Mouse (Mus musculus): Measurements from ENCODE around the gene 4930438A08Rik. TPM values are rescaled to one million over a fixed set of nuclear protein-coding genes. Genes with fewer than 3 reads are reported as not detected.
A peak's percentile ranks its signal among the peaks of the same experiment; 100 is the strongest.
"Not testable (repeated sequence)": the region's sequence is repeated elsewhere in the genome, so short reads cannot be mapped to it uniquely, and the experiment has no call there.

4930438A08Rik gene
- polyA plus RNA-seq, 1 experiment from 2014 or later: not detected

GRCm38 (mm10) chr11:58282518-58282917 lies 7.9 kb downstream of the 4930438A08Rik start:
- no peaks in the 10 kb centered on the region for H3K36me3 ChIP-seq
- ATAC-seq (ENCODE audit: insufficient number of reproducible peaks, insufficient read depth, low FRiP score, low TSS enrichment, low read depth): no peak
- H3K27me3 ChIP-seq: no peaks in the 10 kb centered on the region
- H3K9me3 ChIP-seq: no peaks in the 10 kb centered on the region
- no peak overlapping the region for H3K4me2 ChIP-seq
- WGBS: 73% methylated on average over 5 of the region's 5 CpGs
- H3K4me1 ChIP-seq: no peaks in the 10 kb centered on the region
- H3K9ac ChIP-seq: no peak overlapping the region
- no peak overlapping the region for H3K4me3 ChIP-seq
- H3K27ac ChIP-seq: no peak overlapping the region

- ATAC-seq (ENCODE audit: insufficient number of reproducible peaks, insufficient read depth, low FRiP score, low TSS enrichment, low read depth): no peak
- Histone ChIP-seq H3K4me1 (no peaks in the 10 kb centered on the region), H3K4me2 (no peak overlapping the region), H3K4me3 (no peak overlapping the region), H3K27me3 (0 out of 2 replicates have a peak, but pooled peaks cover 2% of the 10 kb centered on the region), H3K27ac (no peak overlapping the region), H3K9me3 (no peaks in the 10 kb centered on the region), H3K9ac (no peak overlapping the region), H3K36me3 (no peaks in the 10 kb centered on the region)
- 73% methylated on average over 9 of the region's 9 CpGs for WGBS
These were observed 15.5 kb downstream of the 4930438A08Rik start for GRCm38 (mm10) chr11:58289992-58290682.

- no peaks in the 10 kb centered on the region for H3K36me3 ChIP-seq
- H3K27ac ChIP-seq: no peak overlapping the region
- ATAC-seq (ENCODE audit: insufficient number of reproducible peaks, insufficient read depth, low FRiP score, low TSS enrichment, low read depth): no peak
- WGBS: 85% methylated on average over 4 of the region's 4 CpGs
- no peak overlapping the region for H3K4me3 ChIP-seq
- no peak overlapping the region for H3K4me2 ChIP-seq
- no peaks in the 10 kb centered on the region for H3K4me1 ChIP-seq
- H3K9me3 ChIP-seq: 0 out of 2 replicates have a peak, but pooled peaks cover 3% of the 10 kb centered on the region
- 0 out of 2 replicates have a peak, but pooled peaks cover 2% of the 10 kb centered on the region for H3K27me3 ChIP-seq
- H3K9ac ChIP-seq: no peak overlapping the region
These were observed 16.2 kb downstream of the 4930438A08Rik start for GRCm38 (mm10) chr11:58290812-58291211.

GRCm38 (mm10) chr11:58292791-58293190 lies 18.2 kb downstream of the 4930438A08Rik start:
- H3K9ac ChIP-seq: no peak overlapping the region
- 54% methylated on average over 4 of the region's 4 CpGs for WGBS
- ATAC-seq (ENCODE audit: insufficient number of reproducible peaks, insufficient read depth, low FRiP score, low TSS enrichment, low read depth): no peak
- H3K27ac ChIP-seq: no peak overlapping the region
- H3K27me3 ChIP-seq: 0 out of 2 replicates have a peak, but pooled peaks cover 2% of the 10 kb centered on the region
- H3K36me3 ChIP-seq: no peaks in the 10 kb centered on the region
- H3K9me3 ChIP-seq: 0 out of 2 replicates have a peak, but pooled peaks cover 3% of the 10 kb centered on the region
- H3K4me1 ChIP-seq: no peaks in the 10 kb centered on the region
- no peak overlapping the region for H3K4me3 ChIP-seq
- no peak overlapping the region for H3K4me2 ChIP-seq

- no peak overlapping the region for H3K4me2 ChIP-seq
- peaks cover 9% of the 10 kb centered on the region; the same call in 1 of the 2 replicates for H3K4me1 ChIP-seq
- H3K4me3 ChIP-seq: no peak overlapping the region
- no peak overlapping the region for H3K9ac ChIP-seq
- ATAC-seq (ENCODE audit: insufficient number of reproducible peaks, insufficient read depth, low FRiP score, low TSS enrichment, low read depth): no peak
- H3K27me3 ChIP-seq: no peaks in the 10 kb centered on the region
- H3K9me3 ChIP-seq: 0 out of 2 replicates have a peak, but pooled peaks cover 3% of the 10 kb centered on the region
- 82% methylated on average over 6 of the region's 6 CpGs for WGBS
- no peaks in the 10 kb centered on the region for H3K36me3 ChIP-seq
- H3K27ac ChIP-seq: no peak overlapping the region
These were observed 22.8 kb downstream of the 4930438A08Rik start for GRCm38 (mm10) chr11:58297396-58297795.

- Histone ChIP-seq H3K36me3 (no peaks in the 10 kb centered on the region), H3K4me3 (peak overlapping the region; percentile 61), H3K4me1 (peaks cover 13% of the 10 kb centered on the region), H3K27ac (peak overlapping the region; percentile 49; the same call in 1 of the 2 replicates), H3K9ac (peak overlapping the region; percentile 27; the same call in 1 of the 2 replicates), H3K9me3 (no peaks in the 10 kb centered on the region), H3K4me2 (peak overlapping the region; percentile 60), H3K27me3 (no peaks in the 10 kb centered on the region)
- WGBS: 10% methylated on average over 13 of the region's 13 CpGs
- no peak for ATAC-seq (ENCODE audit: insufficient number of reproducible peaks, insufficient read depth, low FRiP score, low TSS enrichment, low read depth)
These were observed 26.5 kb downstream of the 4930438A08Rik start for GRCm38 (mm10) chr11:58301057-58301456.

- H3K4me3 ChIP-seq: peak overlapping the region; percentile 61
- H3K9ac ChIP-seq: peak overlapping the region; percentile 78
- no peaks in the 10 kb centered on the region for H3K9me3 ChIP-seq
- peak; percentile 90 for ATAC-seq (ENCODE audit: insufficient number of reproducible peaks, insufficient read depth, low FRiP score, low TSS enrichment, low read depth)
- peaks cover 13% of the 10 kb centered on the region for H3K4me1 ChIP-seq
- H3K27me3 ChIP-seq: no peaks in the 10 kb centered on the region
- H3K36me3 ChIP-seq: no peaks in the 10 kb centered on the region
- under 1% methylated on average over 36 of the region's 36 CpGs for WGBS
- H3K4me2 ChIP-seq: peak overlapping the region; percentile 60
- peak overlapping the region; percentile 96 for H3K27ac ChIP-seq
These were observed 27.5 kb downstream of the 4930438A08Rik start for GRCm38 (mm10) chr11:58301837-58302754.

- Histone ChIP-seq H3K27me3 (no peaks in the 10 kb centered on the region), H3K36me3 (no peaks in the 10 kb centered on the region), H3K4me3 (peak overlapping the region; percentile 61), H3K9ac (peak overlapping the region; percentile 78), H3K4me2 (peak overlapping the region; percentile 60), H3K9me3 (no peaks in the 10 kb centered on the region), H3K27ac (peak overlapping the region; percentile 96), H3K4me1 (peaks cover 21% of the 10 kb centered on the region)
- ATAC-seq (ENCODE audit: insufficient number of reproducible peaks, insufficient read depth, low FRiP score, low TSS enrichment, low read depth): peak; percentile 44; the same call in 1 of the 2 replicates
- WGBS: under 1% methylated on average over 26 of the region's 26 CpGs
These were observed 28.3 kb downstream of the 4930438A08Rik start for GRCm38 (mm10) chr11:58302774-58303445.

GRCm38 (mm10) chr11:58303594-58303993 lies 29.0 kb downstream of the 4930438A08Rik start:
- Histone ChIP-seq H3K9me3 (no peaks in the 10 kb centered on the region), H3K27me3 (no peaks in the 10 kb centered on the region), H3K9ac (no peak overlapping the region), H3K27ac (peak overlapping the region; percentile 51; the same call in 1 of the 2 replicates), H3K4me2 (peak overlapping the region; percentile 60), H3K36me3 (no peaks in the 10 kb centered on the region), H3K4me1 (peaks cover 24% of the 10 kb centered on the region), H3K4me3 (peak overlapping the region; percentile 24)
- 17% methylated on average over 7 of the region's 7 CpGs for WGBS
- ATAC-seq (ENCODE audit: insufficient number of reproducible peaks, insufficient read depth, low FRiP score, low TSS enrichment, low read depth): no peak

- H3K4me3 ChIP-seq; H3K27ac ChIP-seq; H3K9me3 ChIP-seq; H3K27me3 ChIP-seq; H3K36me3 ChIP-seq; ATAC-seq (ENCODE audit: insufficient number of reproducible peaks, insufficient read depth, low FRiP score, low TSS enrichment, low read depth); H3K4me2 ChIP-seq; H3K9ac ChIP-seq: not testable (repeated sequence)
- H3K4me1 ChIP-seq: peaks cover 24% of the 10 kb centered on the region
- WGBS: 96% methylated on average over 8 of the region's 8 CpGs
These were observed 30.7 kb downstream of the 4930438A08Rik start for GRCm38 (mm10) chr11:58305299-58305698.

- Histone ChIP-seq H3K27ac (peak within 1 kb of the TSS; percentile 87), H3K36me3 (peaks cover 10% of the 10 kb centered on the region; the same call in 1 of the 2 replicates), H3K4me3 (peak within 1 kb of the TSS; percentile 57), H3K4me2 (peak within 1 kb of the TSS; percentile 91), H3K4me1 (peaks cover 15% of the 10 kb centered on the region), H3K9me3 (no peaks in the 10 kb centered on the region), H3K9ac (peak within 1 kb of the TSS; percentile 84), H3K27me3 (no peaks in the 10 kb centered on the region)
- peak; percentile 56 for ATAC-seq (ENCODE audit: insufficient number of reproducible peaks, insufficient read depth, low FRiP score, low TSS enrichment, low read depth)
- under 1% methylated on average over 34 of the region's 34 CpGs for WGBS
These were observed 32.3 kb downstream of the 4930438A08Rik start, which contains the start of gene Zfp692 for GRCm38 (mm10) chr11:58306860-58307308. Gene Zfp692 (plus strand): TSS chr11:58307069.
